Mouse (Mus musculus) cerebellum, postnatal 14 days (tissue): ENCODE measurements around the gene Snrpd3.
"Not testable (repeated sequence)": the region's sequence is repeated elsewhere in the genome, so short reads cannot be mapped to it uniquely, and the experiment has no call there.

ENCODE experiments used
- DNase-seq, 2 experiments: peaks; one replicate each; pipeline ENCODE4 v3.0.0; 2021; ENCODE audit warnings: mixed read lengths in 2 of 2

Snrpd3 gene

GRCm38 (mm10) chr10:75536123-75536522, 18.8 kb downstream of the Snrpd3 start:
- DNase-seq: no peak

GRCm38 (mm10) chr10:75547901-75548300, 30.6 kb downstream of the Snrpd3 start:
- no peak for DNase-seq

GRCm38 (mm10) chr10:75548486-75548885, 31.1 kb downstream of the Snrpd3 start:
- no peak for DNase-seq

GRCm38 (mm10) chr10:75549886-75550285, 32.5 kb downstream of the Snrpd3 start:
- DNase-seq: no peak

- DNase-seq: no peak
Observed at GRCm38 (mm10) chr10:75551175-75551574, 33.8 kb downstream of the Snrpd3 start.

- no peak for DNase-seq
Observed at GRCm38 (mm10) chr10:75552106-75552505, 34.8 kb downstream of the Snrpd3 start.

- DNase-seq: no peak
Observed at GRCm38 (mm10) chr10:75552701-75553450, 35.5 kb downstream of the Snrpd3 start.

- no peak for DNase-seq
Observed at GRCm38 (mm10) chr10:75554090-75554489, 36.7 kb downstream of the Snrpd3 start.

- no peak for DNase-seq
Observed at GRCm38 (mm10) chr10:75555557-75555956, 38.2 kb downstream of the Snrpd3 start.

GRCm38 (mm10) chr10:75556026-75556425, 38.7 kb downstream of the Snrpd3 start:
- DNase-seq: peak; percentile 71 to 76

GRCm38 (mm10) chr10:75558515-75558914, 41.2 kb downstream of the Snrpd3 start:
- DNase-seq: peak; percentile 87 to 91

- DNase-seq: no peak
Observed at GRCm38 (mm10) chr10:75559041-75559675, 41.8 kb downstream of the Snrpd3 start.

GRCm38 (mm10) chr10:75559676-75560548, 42.6 kb downstream of the Snrpd3 start, which contains the start of gene Lrrc75b:
Lrrc75b (minus strand) TSS chr10:75560330.
- DNase-seq: peak; percentile 83 to 88

- no peak for DNase-seq
Observed at GRCm38 (mm10) chr10:75560549-75560899, 43.2 kb downstream of the Snrpd3 start.

- DNase-seq: peak; percentile 65 to 74
Observed at GRCm38 (mm10) chr10:75561071-75561654, 43.8 kb downstream of the Snrpd3 start, which contains the start of gene Ggt1. Ggt1 (plus strand) TSS chr10:75561604.

GRCm38 (mm10) chr10:75562596-75562995, 45.2 kb downstream of the Snrpd3 start:
- DNase-seq: no peak

- DNase-seq: no peak
Observed at GRCm38 (mm10) chr10:75564687-75565265, 47.4 kb downstream of the Snrpd3 start.

- DNase-seq: no peak
Observed at GRCm38 (mm10) chr10:75565436-75565835, 48.1 kb downstream of the Snrpd3 start.

GRCm38 (mm10) chr10:75565906-75566305, 48.6 kb downstream of the Snrpd3 start:
- DNase-seq: no peak

GRCm38 (mm10) chr10:75566321-75566720, 49.0 kb downstream of the Snrpd3 start:
- no peak for DNase-seq

GRCm38 (mm10) chr10:75566765-75567164, 49.4 kb downstream of the Snrpd3 start:
- not testable (repeated sequence) for DNase-seq

- no peak for DNase-seq
Observed at GRCm38 (mm10) chr10:75568029-75568428, 50.7 kb downstream of the Snrpd3 start.
